Mouse (Mus musculus): ENCODE data around the gene 5031439G07Rik.

The 5031439G07Rik gene

DNA sequence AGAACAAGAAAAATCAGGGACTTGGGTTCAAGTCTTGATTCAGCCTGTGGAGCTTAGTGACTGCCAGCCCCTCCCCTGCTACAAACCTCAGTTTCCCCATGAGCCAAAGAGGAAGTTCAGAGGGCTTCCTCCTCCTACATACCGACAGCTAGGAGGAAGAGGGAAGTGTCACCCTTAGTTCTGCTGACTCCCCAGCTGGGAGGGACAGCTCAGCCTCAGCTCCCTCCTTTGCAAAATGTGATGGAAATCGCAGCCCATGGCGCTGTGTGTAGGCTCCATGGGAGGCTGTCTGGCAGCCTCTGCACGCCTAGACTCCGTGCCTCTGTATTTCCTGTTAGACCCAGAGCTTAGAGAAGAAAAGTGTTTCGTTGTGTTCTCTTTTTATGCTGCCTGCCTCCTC is 6.1 kb upstream of the 5031439G07Rik start:
- DNase-seq (ENCODE audit: low spot score) = no peak

DNA sequence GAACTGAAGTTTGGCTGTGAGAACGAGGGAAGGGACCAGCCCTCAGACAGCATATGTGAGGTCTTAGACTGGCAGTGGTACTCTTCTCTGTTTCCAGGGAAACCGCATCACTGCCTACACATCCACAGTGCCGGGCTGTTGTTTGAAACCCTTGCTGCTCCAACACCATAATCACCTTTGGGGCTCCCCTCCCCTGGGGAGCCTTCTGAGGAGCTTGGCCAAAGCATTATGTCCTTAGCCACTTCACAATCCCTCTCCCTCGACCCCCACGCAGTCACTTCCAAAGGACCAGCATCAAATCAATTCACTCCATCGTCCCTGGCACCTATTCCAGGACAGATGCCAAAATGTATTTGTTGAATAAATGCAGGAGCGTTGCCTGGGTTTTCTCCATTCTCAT is 1.4 kb upstream of the 5031439G07Rik start:
- DNase-seq (ENCODE audit: low spot score) = no peak

DNA sequence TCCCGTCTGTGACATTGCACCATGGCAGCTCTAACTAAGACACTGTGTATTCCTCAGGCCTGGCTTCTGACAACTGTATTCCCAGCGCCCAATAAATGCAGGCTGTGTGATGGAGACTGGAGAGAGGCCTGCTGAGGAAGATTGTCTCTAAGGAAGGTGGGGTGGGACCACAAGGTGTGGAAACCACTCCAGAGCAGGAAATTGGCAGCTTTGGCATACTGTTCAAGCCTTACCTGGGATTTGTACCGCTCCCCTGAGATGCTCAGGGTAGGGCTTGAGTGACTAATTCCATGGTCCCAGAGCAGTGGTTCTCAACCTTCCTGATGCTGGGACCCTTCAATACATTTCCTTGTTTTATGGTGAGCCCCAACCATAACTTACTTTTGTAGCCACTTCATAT is 747 bp upstream of the 5031439G07Rik start:
- no peak for DNase-seq (ENCODE audit: low spot score)

DNA sequence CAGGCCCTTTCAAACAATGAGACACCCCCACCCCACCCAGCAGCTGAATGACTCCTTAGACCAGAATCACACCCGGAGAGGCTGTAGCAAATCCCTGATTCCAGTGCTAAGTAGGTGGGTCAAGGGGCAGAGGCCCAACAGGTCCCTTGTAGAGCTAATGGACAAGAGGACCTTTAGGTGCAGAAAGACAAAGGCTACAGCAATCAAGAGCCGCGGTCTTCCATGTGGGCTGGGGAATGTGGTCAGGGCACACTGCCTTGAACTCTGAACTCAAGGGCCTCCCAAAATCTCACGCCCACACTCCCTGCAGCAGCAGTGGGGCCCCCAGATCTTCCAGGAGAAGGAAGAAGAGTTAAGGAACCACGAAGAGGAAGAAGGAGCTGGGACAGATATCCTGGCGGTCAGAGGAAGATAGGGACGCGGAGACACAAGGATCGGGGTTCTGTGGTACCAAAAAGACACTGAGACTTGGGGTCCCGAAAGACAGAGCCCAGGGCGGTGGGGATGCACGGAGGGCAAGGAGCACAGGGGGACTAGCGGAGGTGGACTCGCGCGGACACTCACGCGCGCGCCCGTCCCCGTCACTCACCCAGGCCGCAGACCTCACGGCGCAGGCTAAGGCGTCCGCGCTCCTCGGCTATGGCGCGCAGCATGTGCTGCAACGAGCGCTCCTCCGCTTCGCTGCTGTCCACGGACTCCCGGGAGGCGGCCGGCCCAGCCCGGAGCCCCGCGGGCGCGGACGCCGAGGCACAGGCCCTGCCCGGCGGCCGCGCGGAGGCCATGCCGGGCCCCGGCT is 1.1 kb downstream of the 5031439G07Rik start:
- no peak for DNase-seq (ENCODE audit: low spot score)

DNA sequence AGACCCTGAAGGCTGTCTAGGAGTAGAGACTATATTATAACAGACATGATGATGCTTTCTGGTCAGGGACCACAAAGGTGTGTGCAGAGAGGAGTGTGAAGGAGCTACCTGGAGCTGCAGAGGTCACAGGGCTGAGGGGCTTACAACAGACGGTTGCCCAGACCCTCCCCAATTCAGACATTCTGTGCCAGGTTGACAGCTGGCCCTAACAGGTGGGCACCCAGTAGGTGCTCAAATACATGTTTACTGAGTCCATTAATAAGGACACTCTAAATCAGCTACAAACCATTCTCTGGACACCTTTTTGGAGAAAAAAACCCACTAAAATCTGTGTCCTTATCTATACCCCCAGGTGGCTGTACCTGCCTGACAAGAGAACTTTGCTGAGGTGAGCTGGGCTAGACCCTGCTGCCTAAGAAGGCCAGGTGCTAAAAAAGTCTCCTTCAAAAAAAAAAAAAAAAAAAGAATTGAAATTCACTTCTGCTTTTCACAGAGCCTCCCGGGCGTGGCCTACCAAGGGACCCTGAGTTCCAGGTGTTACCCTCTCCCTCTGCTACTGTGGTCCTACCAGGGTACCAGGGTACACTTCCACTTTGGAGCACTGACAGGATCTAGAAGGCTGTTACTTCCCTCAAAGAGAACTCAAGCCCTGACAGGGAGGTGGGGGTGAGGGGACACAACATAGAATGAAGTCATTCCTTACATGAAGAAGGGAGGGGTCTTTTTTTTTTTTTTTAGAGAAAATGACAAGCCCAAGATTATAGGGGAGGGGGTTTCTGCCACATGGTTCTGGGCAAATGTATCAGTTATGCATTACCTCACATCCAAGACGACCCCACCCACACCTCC is 2.0 kb downstream of the 5031439G07Rik start:
- no peak for DNase-seq (ENCODE audit: low spot score)

DNA sequence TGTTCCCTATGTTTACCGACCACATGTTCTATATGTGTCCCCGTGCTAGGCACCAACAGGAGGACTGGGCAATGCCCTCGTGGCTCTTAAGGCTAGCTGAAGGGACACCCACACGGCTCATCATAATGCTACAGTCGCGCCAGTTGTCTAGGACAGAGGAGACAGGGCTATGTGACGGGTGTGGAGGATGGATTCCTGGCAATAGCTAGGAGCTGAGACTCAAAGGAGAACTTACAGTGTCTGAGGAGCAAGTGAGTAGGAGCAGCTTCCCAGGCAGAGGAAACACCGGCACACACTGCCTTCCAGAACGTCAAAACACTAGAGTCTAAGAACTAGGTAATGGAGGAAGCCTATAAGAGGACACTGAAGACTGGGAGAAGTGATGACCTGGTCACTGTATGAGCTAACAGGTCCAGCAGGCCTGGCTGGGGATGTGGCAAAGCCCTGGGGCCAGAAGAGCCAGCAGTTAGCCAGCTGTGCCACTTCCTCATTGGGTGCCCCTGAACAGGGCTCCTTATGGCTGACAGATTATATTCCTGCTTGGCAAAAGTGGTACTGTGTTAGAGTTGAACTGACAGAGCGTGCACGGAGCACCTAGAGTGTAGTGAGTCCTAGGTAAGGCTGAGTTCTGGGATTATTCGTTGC is 2.7 kb downstream of the 5031439G07Rik start:
- no peak for DNase-seq (ENCODE audit: low spot score)

DNA sequence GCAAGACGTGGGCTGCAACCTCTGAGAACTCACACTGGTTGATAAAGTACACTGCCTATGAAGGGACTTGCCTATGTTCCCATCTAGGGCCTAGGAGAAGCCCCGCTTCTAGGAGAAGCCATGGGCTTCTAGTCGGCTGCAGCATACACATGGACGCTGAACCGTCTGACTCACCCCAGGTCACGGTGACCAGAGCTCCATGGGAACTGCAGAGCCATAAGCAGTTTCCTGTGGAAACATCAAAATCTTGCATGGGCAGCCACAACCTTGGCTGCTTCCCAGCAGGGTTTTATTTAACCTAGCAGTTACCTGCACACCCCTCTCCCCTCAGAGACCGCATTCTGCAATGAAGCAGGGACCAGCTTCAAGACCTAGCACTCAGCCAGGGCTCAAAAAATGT is 4.6 kb downstream of the 5031439G07Rik start:
- no peak for DNase-seq (ENCODE audit: low spot score)

DNA sequence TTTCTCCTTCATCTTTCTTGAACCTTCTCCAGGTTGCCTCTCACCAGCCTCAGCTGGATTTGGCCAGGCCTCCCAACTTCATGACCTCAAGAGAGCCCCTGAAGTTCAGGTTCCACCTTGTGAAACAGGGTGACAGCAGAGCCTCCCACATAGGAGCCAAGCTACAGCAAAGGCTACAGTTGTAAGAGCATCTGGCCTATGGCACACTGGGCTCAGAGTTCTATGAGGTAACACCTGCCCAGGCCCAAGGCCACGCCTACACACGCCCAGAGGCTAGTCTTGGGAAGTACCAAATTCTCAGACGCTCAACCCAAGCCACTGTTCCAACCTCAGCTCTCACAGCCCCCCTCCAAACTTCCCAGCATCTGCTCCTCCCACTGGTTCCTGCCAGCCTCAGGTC is 5.5 kb downstream of the 5031439G07Rik start:
- no peak for DNase-seq (ENCODE audit: low spot score)

DNA sequence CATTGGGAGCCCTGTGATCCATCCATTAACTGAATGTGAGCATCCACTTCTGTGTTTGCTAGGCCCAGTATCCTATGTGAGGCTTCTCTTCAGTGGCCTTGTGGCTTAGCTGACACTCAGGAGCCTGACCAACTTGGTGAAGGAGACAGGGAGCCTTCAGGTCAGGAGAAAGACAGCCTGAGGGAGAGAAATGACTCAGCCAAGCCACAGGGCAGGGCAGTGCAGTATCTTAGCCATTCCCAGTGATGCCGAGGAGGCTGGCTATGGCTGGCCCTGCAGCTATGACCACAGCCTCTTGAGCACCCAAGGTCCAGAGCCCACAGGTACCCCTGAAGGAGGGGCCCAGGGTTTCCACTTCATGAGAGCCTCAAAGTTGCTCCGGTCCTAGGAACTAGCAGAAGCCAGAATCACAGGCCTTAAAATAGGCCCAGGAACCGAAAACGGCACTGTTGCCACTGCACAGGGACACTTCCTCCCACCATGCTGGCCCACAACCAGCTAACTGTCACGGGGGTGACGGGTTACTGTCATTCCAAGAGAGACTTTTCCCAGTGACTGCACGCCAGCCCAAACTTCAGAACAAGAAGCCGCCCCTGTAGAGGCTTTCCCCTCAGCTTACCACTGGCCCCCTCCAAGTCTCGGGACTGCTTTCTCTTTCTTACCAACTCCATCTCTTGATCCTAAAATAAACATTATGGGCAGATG is 6.6 kb downstream of the 5031439G07Rik start:
- DNase-seq (ENCODE audit: low spot score) = no peak

DNA sequence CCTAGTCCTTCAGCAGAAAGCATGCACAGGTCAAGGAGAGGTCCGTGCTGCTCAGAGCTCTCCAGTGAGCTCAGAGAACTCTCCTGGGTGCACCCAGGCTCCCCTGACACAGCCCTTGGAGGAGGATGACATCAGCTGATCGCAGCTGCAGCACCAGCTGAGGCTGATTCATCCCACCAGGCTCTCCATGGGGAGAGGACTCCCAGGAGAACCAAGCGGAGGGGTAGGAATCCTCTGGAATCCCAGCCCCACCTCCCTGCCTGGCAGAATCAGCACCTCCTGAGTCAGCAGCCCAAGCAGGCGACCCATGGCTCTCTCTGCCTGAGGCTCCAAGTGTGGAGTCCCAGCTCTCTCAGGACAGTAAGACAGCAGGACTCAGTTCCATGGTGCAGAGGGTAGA is 12.6 kb downstream of the 5031439G07Rik start:
- DNase-seq (ENCODE audit: low spot score) = no peak

DNA sequence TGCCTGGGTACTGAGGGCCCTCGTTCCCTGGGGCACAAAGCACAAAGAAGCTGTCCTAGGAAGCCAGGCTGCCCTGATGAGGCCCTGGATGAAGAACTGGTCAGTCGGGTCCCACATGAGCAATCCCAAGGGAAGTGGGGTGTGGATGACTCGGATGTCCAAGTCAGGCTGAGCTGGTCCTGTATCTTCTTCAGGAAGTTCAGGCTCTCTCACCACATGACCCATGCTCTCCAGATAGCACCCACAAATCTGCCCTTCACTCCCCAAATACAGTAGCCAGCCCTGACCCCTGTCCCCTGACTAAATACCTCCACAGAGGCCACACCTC is 14.8 kb downstream of the 5031439G07Rik start:
- no peak for DNase-seq (ENCODE audit: low spot score)

DNA sequence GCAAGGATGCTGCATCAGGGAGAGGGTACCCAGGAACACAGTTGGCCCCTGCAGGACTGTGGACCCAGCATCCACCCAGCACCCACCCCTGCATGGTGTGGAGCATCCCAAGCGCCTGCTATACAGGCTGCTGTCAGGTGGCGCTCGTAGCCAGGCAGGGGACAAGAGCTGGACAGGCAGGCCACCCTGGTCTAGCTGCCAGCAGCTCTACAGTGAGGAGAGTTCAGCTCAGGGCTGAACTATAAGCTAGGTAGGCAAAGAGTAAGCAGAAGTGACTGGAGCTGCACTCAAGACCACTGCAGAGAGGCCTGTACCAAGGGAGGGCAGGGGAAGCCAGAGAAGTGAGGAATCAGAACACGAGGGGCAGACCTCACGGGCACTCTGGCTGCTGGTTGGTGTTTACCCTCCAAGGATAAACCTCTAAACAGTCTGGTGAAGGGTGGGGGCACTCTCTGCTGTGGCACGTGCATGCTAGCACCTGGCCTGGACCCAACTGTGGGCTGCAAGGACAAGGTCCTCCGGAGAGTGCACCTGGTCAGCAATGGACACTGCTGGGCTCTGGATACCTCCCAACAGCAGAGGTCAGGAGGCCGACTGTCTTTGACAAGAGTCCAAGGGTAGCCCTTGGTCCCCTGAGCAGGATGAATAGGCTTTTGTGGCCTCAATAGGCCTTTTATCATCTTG is 15.3 kb downstream of the 5031439G07Rik start:
- DNase-seq (ENCODE audit: low spot score) = no peak

DNA sequence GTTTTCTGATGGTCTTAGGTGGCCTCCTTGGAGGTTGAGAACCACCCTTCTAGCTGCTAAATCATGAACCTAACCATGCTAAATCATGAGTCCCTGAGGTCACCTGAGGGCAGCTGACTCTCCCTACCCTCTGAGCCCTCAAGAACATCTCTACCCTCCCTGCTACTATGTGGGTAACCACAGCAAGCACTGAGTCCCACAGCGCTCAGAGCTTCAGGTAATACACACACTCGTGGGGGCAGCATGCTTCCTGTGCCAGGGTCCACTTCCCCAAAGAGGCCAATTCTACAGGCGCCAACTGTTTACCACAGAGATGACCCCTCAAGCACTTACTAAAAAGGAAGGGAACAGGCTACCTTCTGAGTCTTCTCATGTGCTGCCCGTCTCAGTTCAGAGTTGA is 19.8 kb downstream of the 5031439G07Rik start:
- no peak for DNase-seq (ENCODE audit: low spot score)

DNA sequence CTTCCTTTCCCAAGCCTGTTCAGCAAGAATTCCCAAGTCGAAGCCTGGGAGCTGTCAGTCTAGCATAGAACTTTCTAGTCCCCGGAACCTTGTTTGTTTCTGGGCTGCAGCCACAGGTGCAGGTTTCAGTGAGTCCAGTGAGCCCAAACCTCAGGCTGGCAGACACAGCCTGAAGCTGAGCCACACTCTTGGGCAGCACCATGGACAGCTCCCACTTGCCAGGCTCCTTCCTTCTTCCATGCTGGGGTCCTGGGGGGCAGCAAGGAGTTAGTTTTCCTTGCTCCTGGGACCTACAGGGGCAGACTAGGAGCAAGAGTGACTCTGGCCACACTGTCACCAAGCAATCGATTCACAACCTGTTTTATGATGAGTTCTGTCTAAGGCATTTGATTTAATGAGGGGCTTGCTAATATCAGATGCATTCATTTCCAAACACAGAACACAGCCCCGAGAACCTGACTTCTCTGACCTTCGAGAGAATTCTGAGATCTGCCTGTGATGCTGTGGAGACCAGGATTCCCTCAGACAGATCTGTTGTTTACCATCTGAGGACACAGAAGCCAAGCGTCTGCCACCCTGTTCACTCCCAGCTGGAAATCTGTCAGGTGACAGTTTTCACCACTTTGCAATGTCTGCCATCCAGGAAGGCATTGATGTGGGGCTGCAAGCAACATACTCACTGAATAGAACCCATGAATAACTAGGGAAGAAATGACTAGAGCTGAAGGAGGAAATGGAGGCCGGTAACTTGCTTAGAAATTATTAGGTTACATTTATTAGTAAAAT is 22.6 kb downstream of the 5031439G07Rik start:
- DNase-seq (ENCODE audit: low spot score) = no peak

DNA sequence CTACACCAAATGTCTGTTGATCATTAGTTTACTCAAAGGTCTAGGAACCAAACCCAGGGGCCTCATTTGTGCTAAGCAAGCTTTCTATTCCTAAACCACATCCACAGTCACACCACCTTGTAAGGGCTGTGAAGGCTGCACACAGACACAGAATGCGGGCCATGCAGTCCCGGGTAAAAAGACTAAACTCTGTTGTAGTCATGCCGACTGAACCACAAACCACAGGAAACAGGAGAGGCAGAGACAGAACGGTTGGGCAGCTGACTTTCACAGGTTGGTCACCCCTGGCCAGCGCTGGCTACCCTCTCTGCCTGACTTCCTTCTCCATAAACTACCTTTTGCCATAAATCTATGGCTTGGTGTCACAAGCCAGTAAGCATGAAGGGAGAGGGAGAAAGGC is 23.6 kb downstream of the 5031439G07Rik start:
- no peak for DNase-seq (ENCODE audit: low spot score)

DNA sequence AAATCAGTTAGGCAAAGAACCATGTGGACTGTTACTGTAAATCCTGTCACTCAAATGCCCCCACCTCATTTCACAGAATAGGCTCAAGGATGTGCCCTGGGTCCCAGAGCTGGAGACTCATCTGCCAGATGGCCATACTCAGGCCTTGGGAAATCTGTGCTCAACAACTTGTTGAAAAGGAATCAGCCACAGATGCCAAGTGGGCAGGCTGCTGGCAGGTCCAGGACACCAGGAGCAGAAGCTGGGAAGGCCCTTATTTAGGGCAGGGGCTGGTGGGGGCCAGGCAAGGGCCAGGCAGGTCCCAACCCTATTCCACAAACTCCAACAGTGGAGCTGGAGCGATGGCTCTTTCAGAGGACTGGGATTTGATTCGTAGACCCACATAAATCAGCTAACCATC is 25.8 kb downstream of the 5031439G07Rik start:
- no peak for DNase-seq (ENCODE audit: low spot score)

DNA sequence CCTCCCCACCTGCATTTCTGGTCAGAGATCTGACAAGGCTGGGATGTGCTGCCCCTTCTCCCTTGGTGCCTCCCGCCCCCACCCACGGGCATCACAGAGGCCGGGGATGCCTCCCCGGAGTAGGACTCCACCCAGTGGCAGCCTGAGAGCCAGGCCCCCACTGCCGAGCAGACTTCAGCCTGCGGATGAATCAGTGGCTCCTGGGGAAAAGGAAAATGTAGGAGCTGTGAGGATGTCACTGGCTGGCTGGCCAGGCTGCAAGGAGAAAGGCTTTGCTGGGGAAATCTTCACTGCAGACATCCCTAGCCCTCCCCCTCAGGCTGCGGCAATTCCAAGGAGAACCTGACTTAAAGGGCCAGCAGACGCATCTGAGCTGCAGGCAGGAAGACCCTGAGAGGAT is 27.7 kb downstream of the 5031439G07Rik start:
- DNase-seq (ENCODE audit: low spot score) = no peak

DNA sequence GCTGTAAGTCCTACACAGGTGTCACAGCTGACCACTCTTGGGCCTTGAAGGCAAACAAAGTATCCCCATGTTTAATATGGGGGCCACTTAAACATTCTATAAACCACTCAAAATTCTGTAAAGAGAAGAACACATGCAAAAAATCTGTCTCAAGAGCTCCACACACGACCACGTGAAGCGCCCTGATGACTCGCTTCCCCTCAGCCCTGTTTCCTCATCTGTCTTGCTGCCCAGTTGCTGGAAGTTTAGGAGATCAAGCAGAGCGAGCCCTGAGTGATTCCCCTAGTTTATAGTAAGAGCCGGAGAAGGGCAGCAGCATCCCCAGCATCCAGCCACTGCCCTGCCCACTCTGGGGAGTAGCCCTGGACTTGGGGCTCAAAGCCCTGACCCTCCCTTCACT is 28.5 kb downstream of the 5031439G07Rik start:
- no peak for DNase-seq (ENCODE audit: low spot score)

DNA sequence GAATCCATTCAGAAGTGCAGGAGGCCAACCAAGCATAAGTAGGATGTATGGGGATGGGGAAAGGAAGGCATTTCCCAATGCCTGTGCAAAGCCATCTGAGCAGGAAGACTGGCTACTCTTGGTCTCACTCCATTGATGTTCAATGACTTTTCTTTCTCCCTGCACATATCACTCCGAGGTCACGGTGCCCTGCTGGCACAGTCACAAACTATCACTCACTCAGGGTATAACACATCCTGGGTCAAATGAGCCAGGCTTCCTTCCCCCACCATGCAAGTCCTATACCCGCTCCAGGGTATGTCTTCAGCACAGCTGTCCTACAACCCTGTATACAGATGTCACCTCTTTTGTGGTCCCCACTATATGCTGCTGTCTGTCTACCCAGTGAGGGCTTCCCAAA is 30.0 kb downstream of the 5031439G07Rik start:
- DNase-seq (ENCODE audit: low spot score) = no peak

DNA sequence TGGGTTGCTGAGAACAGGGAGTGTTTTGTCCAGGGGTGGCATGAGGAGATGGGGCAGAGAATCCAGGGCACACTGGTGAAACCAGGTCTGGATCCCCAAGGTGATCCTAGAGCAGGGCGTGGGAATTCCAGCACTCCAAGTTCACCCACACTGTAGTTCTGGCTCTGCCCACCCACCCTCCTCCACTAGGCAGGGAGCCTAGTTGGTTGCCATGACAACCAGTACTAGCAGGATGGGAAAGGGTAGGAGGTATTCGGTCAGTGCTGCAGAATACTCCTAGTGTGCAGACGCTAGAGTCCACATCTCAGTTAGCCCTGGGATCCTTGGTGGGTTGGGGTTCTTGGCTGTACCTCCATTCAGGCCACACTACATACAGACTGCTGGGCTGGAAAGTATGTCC is 30.5 kb downstream of the 5031439G07Rik start:
- DNase-seq (ENCODE audit: low spot score) = no peak

DNA sequence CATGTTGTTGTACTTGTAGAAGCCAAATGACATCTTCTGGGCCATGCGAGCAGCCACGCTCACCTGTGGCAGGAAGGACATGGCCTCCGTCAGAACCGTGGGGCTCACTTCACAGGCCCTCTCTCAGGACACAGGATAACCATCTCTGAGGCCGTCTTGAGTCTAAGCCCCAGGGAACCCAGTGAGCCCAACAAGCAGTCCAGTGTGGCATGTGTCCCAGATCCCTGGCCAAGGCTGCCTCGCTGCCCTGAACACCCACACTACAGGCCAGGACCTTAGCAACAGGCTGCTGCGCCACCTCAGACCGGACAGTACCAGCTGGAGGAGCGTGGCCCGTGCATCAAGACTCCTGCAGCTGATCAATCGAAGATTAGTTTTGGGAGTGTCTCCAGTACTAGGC is 35.1 kb downstream of the 5031439G07Rik start:
- DNase-seq (ENCODE audit: low spot score) = no peak
